Mouse (Mus musculus): ENCODE data around the gene Agbl3. TPM values are rescaled to one million over a fixed set of nuclear protein-coding genes. Genes with fewer than 3 reads are reported as not detected.

Agbl3 gene
- polyA plus RNA-seq, 1 experiment from 2014 or later, result 6.6 TPM

GRCm38 (mm10) chr6:34902578-34902977 is 122.3 kb downstream of the Agbl3 start:
- no peak overlapping the region for H3K9ac ChIP-seq

GRCm38 (mm10) chr6:34903441-34903840 is 123.2 kb downstream of the Agbl3 start:
- WGBS, result 75% methylated on average over 5 of the region's 5 CpGs
- no peak overlapping the region for H3K27ac ChIP-seq
- no peak for ATAC-seq (ENCODE audit: insufficient number of reproducible peaks, low FRiP score, low TSS enrichment, low read depth)
- no peak overlapping the region for H3K9ac ChIP-seq
- no peak overlapping the region for H3K4me2 ChIP-seq
- peaks cover 75% of the 10 kb centered on the region for H3K36me3 ChIP-seq
- H3K27me3 ChIP-seq, result no peaks in the 10 kb centered on the region
- no peaks in the 10 kb centered on the region for H3K9me3 ChIP-seq
- no peaks in the 10 kb centered on the region for H3K4me1 ChIP-seq
- H3K4me3 ChIP-seq, result no peak overlapping the region

More at GRCm38 (mm10) chr6:34902578-34902977, 122.3 kb downstream of the Agbl3 start:
- Histone ChIP-seq H3K27ac (no peak overlapping the region), H3K4me2 (no peak overlapping the region), H3K9me3 (no peaks in the 10 kb centered on the region), H3K4me1 (no peaks in the 10 kb centered on the region), H3K36me3 (peaks cover 83% of the 10 kb centered on the region), H3K4me3 (no peak overlapping the region), H3K27me3 (no peaks in the 10 kb centered on the region)
- 80% methylated on average over 7 of the region's 7 CpGs for WGBS
- ATAC-seq (ENCODE audit: insufficient number of reproducible peaks, low FRiP score, low TSS enrichment, low read depth), result no peak

GRCm38 (mm10) chr6:34903851-34904250 is 123.6 kb downstream of the Agbl3 start:
- Histone ChIP-seq H3K4me2 (no peak overlapping the region), H3K4me1 (no peaks in the 10 kb centered on the region), H3K4me3 (no peak overlapping the region), H3K9ac (no peak overlapping the region), H3K9me3 (no peaks in the 10 kb centered on the region), H3K36me3 (peaks cover 75% of the 10 kb centered on the region), H3K27ac (no peak overlapping the region), H3K27me3 (no peaks in the 10 kb centered on the region)
- 75% methylated on average over 10 of the region's 10 CpGs for WGBS
- ATAC-seq (ENCODE audit: insufficient number of reproducible peaks, low FRiP score, low TSS enrichment, low read depth), result no peak

GRCm38 (mm10) chr6:34904361-34904760 is 124.1 kb downstream of the Agbl3 start:
- H3K9me3 ChIP-seq, result no peaks in the 10 kb centered on the region
- H3K27me3 ChIP-seq, result no peaks in the 10 kb centered on the region
- 85% methylated on average over 6 of the region's 6 CpGs for WGBS
- ATAC-seq (ENCODE audit: insufficient number of reproducible peaks, low FRiP score, low TSS enrichment, low read depth), result no peak
- no peak overlapping the region for H3K4me3 ChIP-seq
- H3K27ac ChIP-seq, result no peak overlapping the region
- no peak overlapping the region for H3K4me2 ChIP-seq
- H3K36me3 ChIP-seq, result peaks cover 70% of the 10 kb centered on the region
- no peak overlapping the region for H3K9ac ChIP-seq
- H3K4me1 ChIP-seq, result no peaks in the 10 kb centered on the region

GRCm38 (mm10) chr6:34906125-34906524 is 125.9 kb downstream of the Agbl3 start:
- peaks cover 53% of the 10 kb centered on the region for H3K36me3 ChIP-seq
- H3K27ac ChIP-seq, result no peak overlapping the region
- H3K4me1 ChIP-seq, result peaks cover 8% of the 10 kb centered on the region; the same call in 1 of the 2 replicates
- H3K9me3 ChIP-seq, result no peaks in the 10 kb centered on the region
- no peak overlapping the region for H3K4me2 ChIP-seq
- no peaks in the 10 kb centered on the region for H3K27me3 ChIP-seq
- no peak overlapping the region for H3K9ac ChIP-seq
- WGBS, result 62% methylated on average over 2 of the region's 2 CpGs
- no peak overlapping the region for H3K4me3 ChIP-seq
- no peak for ATAC-seq (ENCODE audit: insufficient number of reproducible peaks, low FRiP score, low TSS enrichment, low read depth)

- no peak overlapping the region for H3K9ac ChIP-seq
- 81% methylated on average over 4 of the region's 4 CpGs for WGBS
- H3K4me1 ChIP-seq, result peaks cover 8% of the 10 kb centered on the region; the same call in 1 of the 2 replicates
- no peak overlapping the region for H3K4me2 ChIP-seq
- H3K4me3 ChIP-seq, result no peak overlapping the region
- no peak overlapping the region for H3K27ac ChIP-seq
- H3K36me3 ChIP-seq, result peaks cover 47% of the 10 kb centered on the region
- no peaks in the 10 kb centered on the region for H3K9me3 ChIP-seq
- ATAC-seq (ENCODE audit: insufficient number of reproducible peaks, low FRiP score, low TSS enrichment, low read depth), result no peak
- H3K27me3 ChIP-seq, result no peaks in the 10 kb centered on the region
These were observed 126.4 kb downstream of the Agbl3 start for GRCm38 (mm10) chr6:34906661-34907060.

- Histone ChIP-seq H3K9me3 (no peaks in the 10 kb centered on the region), H3K4me2 (no peak overlapping the region), H3K9ac (no peak overlapping the region), H3K27ac (no peak overlapping the region), H3K27me3 (no peaks in the 10 kb centered on the region), H3K4me1 (peaks cover 8% of the 10 kb centered on the region; the same call in 1 of the 2 replicates), H3K36me3 (peaks cover 42% of the 10 kb centered on the region), H3K4me3 (no peak overlapping the region)
- no peak for ATAC-seq (ENCODE audit: insufficient number of reproducible peaks, low FRiP score, low TSS enrichment, low read depth)
- WGBS, result 55% methylated on average over 2 of the region's 2 CpGs
These were observed 126.9 kb downstream of the Agbl3 start for GRCm38 (mm10) chr6:34907121-34907614.

GRCm38 (mm10) chr6:34907696-34908260 is 127.5 kb downstream of the Agbl3 start:
- H3K9me3 ChIP-seq, result no peaks in the 10 kb centered on the region
- H3K4me2 ChIP-seq, result no peak overlapping the region
- 86% methylated on average over 18 of the region's 18 CpGs for WGBS
- no peak overlapping the region for H3K4me3 ChIP-seq
- peaks cover 41% of the 10 kb centered on the region for H3K36me3 ChIP-seq
- H3K27ac ChIP-seq, result no peak overlapping the region
- ATAC-seq (ENCODE audit: insufficient number of reproducible peaks, low FRiP score, low TSS enrichment, low read depth), result no peak
- H3K4me1 ChIP-seq, result peaks cover 8% of the 10 kb centered on the region; the same call in 1 of the 2 replicates
- H3K27me3 ChIP-seq, result no peaks in the 10 kb centered on the region
- no peak overlapping the region for H3K9ac ChIP-seq

Other genes with a start within 250 kb of the Agbl3 start
- gene Cald1, start 181.9 kb upstream of the Agbl3 start, polyA plus RNA-seq (2015; fragmentation: Nextera tagmentation; extraction: Ambion mirVana), result 272 and 288 TPM in 2 replicates
- gene Tmem140, start 82.7 kb downstream of the Agbl3 start, polyA plus RNA-seq (2015; fragmentation: Nextera tagmentation; extraction: Ambion mirVana), result 2.4 TPM in 2 replicates
- gene Cyren, start 97.6 kb downstream of the Agbl3 start, polyA plus RNA-seq (2015; fragmentation: Nextera tagmentation; extraction: Ambion mirVana), result 13.4 and 15.8 TPM in 2 replicates
- gene Wdr91, start 130.4 kb downstream of the Agbl3 start, polyA plus RNA-seq (2015; fragmentation: Nextera tagmentation; extraction: Ambion mirVana), result 9.9 and 10.2 TPM in 2 replicates
- gene Stra8, start 139.7 kb downstream of the Agbl3 start, polyA plus RNA-seq (2015; fragmentation: Nextera tagmentation; extraction: Ambion mirVana), result not detected in 2 replicates
- 0.53 and 0.56 TPM in 2 replicates for gene Slc23a4, start 208.0 kb downstream of the Agbl3 start, polyA plus RNA-seq (2015; fragmentation: Nextera tagmentation; extraction: Ambion mirVana)